Mouse (Mus musculus): Measurements from ENCODE around the gene Rad54l. TPM values are rescaled to one million over a fixed set of nuclear protein-coding genes. Genes with fewer than 3 reads are reported as not detected.
A peak's percentile ranks its signal among the peaks of the same experiment; 100 is the strongest.

Gene Rad54l
- polyA plus RNA-seq, 1 experiment from 2014 or later, result 9.3 TPM

GRCm38 (mm10) chr4:116053399-116053961 is 70.0 kb downstream of the Rad54l start, which contains the start of gene Nsun4:
Gene Nsun4 (minus strand): TSS chr4:116053876.
- H3K9me3 ChIP-seq, result no peaks in the 10 kb centered on the region
- H3K4me3 ChIP-seq, result peak within 1 kb of the TSS; percentile 67
- H3K4me2 ChIP-seq, result peak within 1 kb of the TSS; percentile 65
- under 1% methylated on average over 35 of the region's 35 CpGs for WGBS
- peaks cover 17% of the 10 kb centered on the region; the same call in 1 of the 2 replicates for H3K4me1 ChIP-seq
- peak; percentile 95 for ATAC-seq (replicated peaks)
- H3K36me3 ChIP-seq (replicated peaks), result no peaks in the 10 kb centered on the region
- H3K27ac ChIP-seq, result peak within 1 kb of the TSS; percentile 85
- H3K9ac ChIP-seq, result peak within 1 kb of the TSS; percentile 54
- H3K27me3 ChIP-seq (replicated peaks), result no peaks in the 10 kb centered on the region

GRCm38 (mm10) chr4:116052526-116053293 is 70.8 kb downstream of the Rad54l start:
- ATAC-seq (replicated peaks), result peak; percentile 58

GRCm38 (mm10) chr4:116049211-116049610 is 74.3 kb downstream of the Rad54l start:
- H3K27ac ChIP-seq, result no peak overlapping the region
- H3K9ac ChIP-seq, result no peak overlapping the region
- H3K4me3 ChIP-seq, result no peak overlapping the region
- no peak for ATAC-seq (replicated peaks)
- H3K27me3 ChIP-seq (replicated peaks), result no peaks in the 10 kb centered on the region
- no peak overlapping the region for H3K4me2 ChIP-seq
- no peaks in the 10 kb centered on the region for H3K9me3 ChIP-seq
- peaks cover 14% of the 10 kb centered on the region; the same call in 1 of the 2 replicates for H3K4me1 ChIP-seq
- WGBS, result 86% methylated on average over 3 of the region's 3 CpGs
- H3K36me3 ChIP-seq (replicated peaks), result no peaks in the 10 kb centered on the region

More at GRCm38 (mm10) chr4:116052526-116053293, 70.8 kb downstream of the Rad54l start:
- H3K9me3 ChIP-seq, result no peaks in the 10 kb centered on the region
- no peaks in the 10 kb centered on the region for H3K27me3 ChIP-seq (replicated peaks)
- peak overlapping the region; percentile 67 for H3K4me3 ChIP-seq
- WGBS, result 10% methylated on average over 22 of the region's 22 CpGs
- H3K27ac ChIP-seq, result peak overlapping the region; percentile 85
- peak overlapping the region; percentile 65 for H3K4me2 ChIP-seq
- H3K4me1 ChIP-seq, result peaks cover 17% of the 10 kb centered on the region; the same call in 1 of the 2 replicates
- peak overlapping the region; percentile 54 for H3K9ac ChIP-seq
- no peaks in the 10 kb centered on the region for H3K36me3 ChIP-seq (replicated peaks)

- no peaks in the 10 kb centered on the region for H3K27me3 ChIP-seq (replicated peaks)
- no peaks in the 10 kb centered on the region for H3K9me3 ChIP-seq
- H3K4me2 ChIP-seq, result no peak overlapping the region
- 81% methylated on average over 7 of the region's 7 CpGs for WGBS
- no peaks in the 10 kb centered on the region for H3K36me3 ChIP-seq (replicated peaks)
- no peak overlapping the region for H3K27ac ChIP-seq
- H3K4me3 ChIP-seq, result no peak overlapping the region
- H3K4me1 ChIP-seq, result peaks cover 11% of the 10 kb centered on the region; the same call in 1 of the 2 replicates
- no peak overlapping the region for H3K9ac ChIP-seq
- ATAC-seq (replicated peaks), result no peak
Measured at GRCm38 (mm10) chr4:116048130-116048920, 75.2 kb downstream of the Rad54l start.

- H3K4me3 ChIP-seq, result no peak overlapping the region
- no peaks in the 10 kb centered on the region for H3K9me3 ChIP-seq
- H3K36me3 ChIP-seq (replicated peaks), result no peaks in the 10 kb centered on the region
- no peak for ATAC-seq (replicated peaks)
- no peak overlapping the region for H3K4me2 ChIP-seq
- 91% methylated on average over 1 of the region's 1 CpGs for WGBS
- no peak overlapping the region for H3K27ac ChIP-seq
- H3K27me3 ChIP-seq (replicated peaks), result no peaks in the 10 kb centered on the region
- H3K4me1 ChIP-seq, result peaks cover 5% of the 10 kb centered on the region; the same call in 1 of the 2 replicates
- H3K9ac ChIP-seq, result no peak overlapping the region
Measured at GRCm38 (mm10) chr4:116047681-116048080, 75.8 kb downstream of the Rad54l start.

GRCm38 (mm10) chr4:116046604-116047003 is 76.9 kb downstream of the Rad54l start:
- Histone ChIP-seq H3K27ac (no peak overlapping the region), H3K36me3 (replicated peaks) (no peaks in the 10 kb centered on the region), H3K9ac (no peak overlapping the region), H3K4me2 (no peak overlapping the region), H3K4me3 (no peak overlapping the region), H3K4me1 (no peaks in the 10 kb centered on the region), H3K27me3 (replicated peaks) (no peaks in the 10 kb centered on the region), H3K9me3 (no peaks in the 10 kb centered on the region)
- ATAC-seq (replicated peaks), result no peak
- WGBS, result 91% methylated on average over 2 of the region's 2 CpGs

Other genes with a start within 250 kb of the Rad54l start
- 0.17 TPM in 1 of 2 replicates, not detected in the other for gene Kncn, start 239.3 kb downstream of the Rad54l start, polyA plus RNA-seq (2015; fragmentation: Nextera tagmentation; extraction: Ambion mirVana)
- gene 6430628N08Rik, start 233.0 kb downstream of the Rad54l start, polyA plus RNA-seq (2015; fragmentation: Nextera tagmentation; extraction: Ambion mirVana), result 0.27 and 0.28 TPM in 2 replicates
- 10.9 and 12.7 TPM in 2 replicates for gene Dmbx1, start 183.8 kb downstream of the Rad54l start, polyA plus RNA-seq (2015; fragmentation: Nextera tagmentation; extraction: Ambion mirVana)
- gene Faah, start 105.8 kb downstream of the Rad54l start, polyA plus RNA-seq (2015; fragmentation: Nextera tagmentation; extraction: Ambion mirVana), result 26.3 and 26.7 TPM in 2 replicates
- 12.3 and 13.5 TPM in 2 replicates for gene Nsun4, start 69.8 kb downstream of the Rad54l start, polyA plus RNA-seq (2015; fragmentation: Nextera tagmentation; extraction: Ambion mirVana)
- gene Uqcrh, start 48.6 kb downstream of the Rad54l start, polyA plus RNA-seq (2015; fragmentation: Nextera tagmentation; extraction: Ambion mirVana), result 406 and 430 TPM in 2 replicates
- gene Lrrc41, start 48.4 kb downstream of the Rad54l start, polyA plus RNA-seq (2015; fragmentation: Nextera tagmentation; extraction: Ambion mirVana), result 74.4 and 74.5 TPM in 2 replicates
- 70.5 and 72.4 TPM in 2 replicates for gene Pomgnt1, start 150 bp upstream of the Rad54l start, polyA plus RNA-seq (2015; fragmentation: Nextera tagmentation; extraction: Ambion mirVana)
- 2.2 and 2.6 TPM in 2 replicates for gene Lurap1, start 27.6 kb upstream of the Rad54l start, polyA plus RNA-seq (2015; fragmentation: Nextera tagmentation; extraction: Ambion mirVana)
- 0.22 and 0.26 TPM in 2 replicates for gene Tspan1, start 43.9 kb upstream of the Rad54l start, polyA plus RNA-seq (2015; fragmentation: Nextera tagmentation; extraction: Ambion mirVana)
- not detected in 2 replicates for gene 1700042G07Rik, start 49.7 kb upstream of the Rad54l start, polyA plus RNA-seq (2015; fragmentation: Nextera tagmentation; extraction: Ambion mirVana)
- not detected in 2 replicates for gene Gm49337, start 49.7 kb upstream of the Rad54l start, polyA plus RNA-seq (2015; fragmentation: Nextera tagmentation; extraction: Ambion mirVana)
- gene Pik3r3, start 97.9 kb upstream of the Rad54l start, polyA plus RNA-seq (2015; fragmentation: Nextera tagmentation; extraction: Ambion mirVana), result 81.1 and 89.7 TPM in 2 replicates